11 mouse cellular contexts compared by ENCODE assay signal in the genomic region with DNA sequence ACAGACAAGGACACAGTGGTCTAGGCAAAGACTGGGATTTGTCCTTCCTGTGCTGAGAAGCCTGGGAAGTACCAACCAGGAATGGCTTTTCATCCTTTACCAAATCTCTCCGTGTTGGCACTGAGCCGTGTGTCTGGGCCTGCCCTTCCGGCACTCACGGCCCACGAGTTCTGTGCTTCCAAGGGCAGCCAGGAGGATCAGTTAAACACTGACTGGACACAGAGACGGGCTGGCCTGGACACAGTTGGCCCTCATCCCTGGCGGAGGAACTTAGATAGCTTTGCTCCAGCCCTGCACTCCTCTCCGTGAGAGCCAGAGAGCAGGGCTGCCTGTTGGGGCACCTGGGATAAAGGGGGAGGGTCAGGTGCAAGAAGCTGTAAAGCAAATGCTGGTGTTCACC. TPM values are rescaled to one million over a fixed set of nuclear protein-coding genes. Genes with fewer than 3 reads are reported as not detected.
DNase-seq lines count a peak whose midpoint lies in the region; ATAC-seq lines count a peak whose summit lies in the region.
"Had no signal": no experiment of that assay in that cellular context is flagged by ENCODE, and none has a peak within 500 bp of the region (broad histone marks: within the 10 kb centered on the region; RNA-seq: fewer than 3 reads in every experiment).

No protein-coding gene starts in this region.

- intact Hi-C loops in left cerebral cortex, postnatal 10 days (cut with DNase I): no loop called here

- H3K27me3 ChIP-seq in kidney, embryonic 15.5 days: no peaks in the 10 kb centered on the region
- H3K27me3 ChIP-seq: embryonic facial prominence, embryonic 12.5 days; neural tube, embryonic 15.5 days had no signal

- no peak for ATAC-seq in kidney, embryonic 15.5 days (replicated peaks; ENCODE audit: low FRiP score)

- H3K4me3 ChIP-seq in kidney, embryonic 15.5 days (replicated peaks): no peak overlapping the region
- H3K4me3 ChIP-seq: embryonic facial prominence, embryonic 12.5 days; neural tube, embryonic 15.5 days had no signal

- H3K4me1 ChIP-seq in kidney, embryonic 15.5 days: peaks cover 16% of the 10 kb centered on the region

- no peak overlapping the region for H3K27ac ChIP-seq in kidney, embryonic 15.5 days
- H3K27ac ChIP-seq: embryonic facial prominence, embryonic 12.5 days; kidney, postnatal 0 days; neural tube, embryonic 15.5 days had no signal

- no peak overlapping the region for H3K9ac ChIP-seq in kidney, embryonic 15.5 days
- H3K9ac ChIP-seq: embryonic facial prominence, embryonic 12.5 days; neural tube, embryonic 15.5 days had no signal

- 73% methylated on average over 8 of the region's 8 CpGs for WGBS in kidney, embryonic 15.5 days

- peak; percentile 38 for DNase-seq in kidney, adult 9 months
- peak; percentile 83 for DNase-seq in adrenal gland, postnatal 14 days
- DNase-seq in gastrocnemius, adult 18-20 months (ENCODE audit: low spot score): peak; percentile 85
- peak; percentile 67 for DNase-seq in heart, postnatal 4 days
- no peak for DNase-seq in left cerebral cortex, postnatal 10 days (ENCODE audit: extremely low spot score in 1 of 2, low spot score in 2 of 2)
- no peak for DNase-seq in frontal cortex, postnatal 25 days (ENCODE audit: low spot score in 2 of 2)
- no peak for DNase-seq in thymus, postnatal 10 days (ENCODE audit: low spot score in 2 of 2)

- H3K9me3 ChIP-seq in kidney, embryonic 15.5 days (replicated peaks): no peaks in the 10 kb centered on the region
- H3K9me3 ChIP-seq: embryonic facial prominence, embryonic 12.5 days; neural tube, embryonic 15.5 days had no signal

- H3K4me2 ChIP-seq in kidney, embryonic 15.5 days: no peak overlapping the region
- H3K4me2 ChIP-seq: embryonic facial prominence, embryonic 12.5 days; neural tube, embryonic 15.5 days had no signal

- H3K36me3 ChIP-seq in kidney, embryonic 15.5 days: no peaks in the 10 kb centered on the region
- H3K36me3 ChIP-seq: embryonic facial prominence, embryonic 12.5 days; neural tube, embryonic 15.5 days had no signal

RNA-seq across cellular contexts. Expression of gene Adcy7, which starts 40.8 kb away (rescaled TPM):
- polyA plus RNA-seq in kidney, embryonic 15.5 days (2015; fragmentation: Nextera tagmentation; extraction: Ambion mirVana): 2.9 and 3.1 TPM in 2 replicates
- total RNA-seq in adrenal gland, postnatal 14 days (2021): 5.6 and 12.8 TPM in 2 replicates
- total RNA-seq in gastrocnemius, adult 18-20 months (2021): 1 to 10 TPM; 1.9 to 3.2 TPM
- total RNA-seq in heart, postnatal 4 days (2021): 1 to 10 TPM; 4.0 to 5.4 TPM
- 10 to 100 TPM in 1 of 2 experiments, 1 to 10 TPM in 1; 9.4 to 10.3 TPM for total RNA-seq in left cerebral cortex, postnatal 10 days (2021)

RNA-seq across cellular contexts. Expression of gene Brd7, which starts 49.0 kb away (rescaled TPM):
- polyA plus RNA-seq in kidney, embryonic 15.5 days (2015; fragmentation: Nextera tagmentation; extraction: Ambion mirVana): 68.6 and 74.4 TPM in 2 replicates
- total RNA-seq in adrenal gland, postnatal 14 days (2021): 96.5 and 103 TPM in 2 replicates
- total RNA-seq in gastrocnemius, adult 18-20 months (2021): 10 to 100 TPM; 72.2 to 74.9 TPM
- total RNA-seq in heart, postnatal 4 days (2021): 10 to 100 TPM; 73.4 to 87.1 TPM
- total RNA-seq in left cerebral cortex, postnatal 10 days (2021): 10 to 100 TPM; 57.3 to 59.1 TPM

Comparison
In these comparisons a context has a peak if more than half of its experiments do, and no peak if none do; other contexts are left out.
1. DNase-seq: peak in kidney, adult 9 months (single experiment), adrenal gland, postnatal 14 days (single experiment), gastrocnemius, adult 18-20 months (single experiment) and heart, postnatal 4 days (single experiment); none in left cerebral cortex, postnatal 10 days (0 of 2), frontal cortex, postnatal 25 days (0 of 2) and thymus, postnatal 10 days (0 of 2).